Mouse (Mus musculus) erythroblast, embryonic 14.5 days (primary cell): Measurements from ENCODE around the gene Atp6v0b.

Source experiments
- GATA1 ChIP-seq: IDR thresholded peaks from 2 replicates; pipeline ENCODE4 v1.6.1; 2012; ENCODE audit warnings: low read length, inconsistent platforms, mixed read lengths
- TAL1 ChIP-seq: IDR thresholded peaks from 3 replicates; pipeline ENCODE4 v1.6.1; 2012; ENCODE audit warnings: low read length, inconsistent platforms, mixed read lengths

GRCm38 (mm10) chr4:117893376-117893775, 6.2 kb upstream of the Atp6v0b start:
- TF ChIP-seq GATA1 = no peak
- no peak for TF ChIP-seq TAL1
